Mouse (Mus musculus) cerebellum, adult 9-10 months (tissue): ENCODE measurements around the gene Olfr701.

ENCODE experiments used
- DNase-seq: peaks from one replicate; pipeline ENCODE4 v3.0.0; 2022

Olfr701 gene

DNA sequence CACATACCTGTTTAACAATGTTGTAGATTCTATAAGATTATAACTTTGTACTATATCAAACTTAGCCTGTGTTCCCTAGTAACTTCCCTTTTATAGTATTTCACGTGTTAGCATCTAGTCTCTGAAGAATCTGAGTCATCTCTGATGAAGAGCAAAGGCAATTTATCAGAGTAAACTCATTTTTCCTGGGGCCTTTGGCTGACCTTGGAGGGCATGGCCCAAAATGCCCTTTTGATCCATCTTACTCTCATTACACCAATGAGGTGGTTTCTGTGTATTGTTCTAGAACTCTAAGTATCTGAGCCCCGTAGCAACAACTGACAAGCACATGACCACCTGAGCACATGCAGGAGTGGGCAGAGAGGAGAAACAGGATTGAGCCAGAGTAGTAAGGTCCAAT is at the start of gene Olfr701:
Olfr701 (plus strand) TSS at position 301 of the 400 bp plus-strand sequence.
- no peak for DNase-seq

DNA sequence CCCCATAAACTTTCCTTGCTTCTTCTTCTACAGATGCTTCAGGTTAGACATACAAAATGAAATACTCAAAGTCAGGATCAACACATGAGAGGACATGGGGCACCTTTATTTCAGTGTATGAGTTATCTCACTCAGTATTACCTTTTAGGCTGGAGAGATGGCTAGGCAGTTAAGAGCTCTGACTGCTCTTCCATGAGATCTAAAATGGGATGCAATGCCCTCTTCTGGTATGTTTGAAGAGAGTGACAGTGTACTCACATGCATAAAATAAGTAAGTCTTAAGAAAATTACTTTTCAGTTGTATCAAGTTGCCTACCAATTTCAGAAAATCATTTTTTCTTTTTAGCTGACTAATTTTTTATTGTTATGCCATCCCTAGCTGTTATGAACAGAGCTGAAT is 25.6 kb upstream of the Olfr701 start:
- no peak for DNase-seq

DNA sequence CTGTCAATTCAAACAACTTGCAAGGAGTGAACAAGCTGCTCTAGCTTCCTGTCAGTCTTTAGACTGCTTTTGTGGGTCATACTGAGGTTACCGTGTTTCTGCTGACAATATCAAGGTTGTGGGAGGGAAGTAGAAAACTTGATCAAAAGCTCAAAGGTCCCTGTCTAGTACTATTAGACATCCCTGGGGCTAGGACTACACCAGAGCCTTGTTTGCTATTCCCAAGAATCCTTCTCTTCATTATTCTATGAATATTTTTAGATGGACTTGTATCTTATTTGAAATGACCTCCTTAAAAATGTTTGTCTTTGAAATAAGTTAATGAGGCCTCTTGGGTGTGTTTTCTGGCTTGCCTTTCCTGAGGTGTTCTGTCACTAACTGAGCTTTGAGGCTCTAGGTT is 20.8 kb upstream of the Olfr701 start, which contains the start of gene Olfr699:
Olfr699 (minus strand) TSS at position 101 of the 400 bp plus-strand sequence.
- no peak for DNase-seq

DNA sequence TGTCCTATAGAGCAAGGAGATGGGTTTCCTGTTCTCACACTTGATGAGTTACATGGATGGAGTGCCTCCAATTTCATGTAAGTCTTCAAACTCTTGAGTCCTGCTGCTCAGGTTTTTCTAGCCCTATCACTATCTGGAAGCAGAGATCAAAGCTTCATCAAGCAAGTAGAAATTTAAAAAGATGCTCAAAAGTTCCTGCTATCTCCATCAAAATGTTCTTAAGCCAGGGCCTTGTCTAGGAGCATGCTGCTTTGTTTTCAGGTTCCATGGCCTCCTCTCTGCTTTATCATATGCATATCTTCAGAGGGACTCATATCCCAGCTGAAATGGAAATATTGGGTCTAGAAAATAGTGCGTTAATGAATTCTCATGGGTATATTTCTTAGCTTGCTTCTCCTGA is 5.2 kb upstream of the Olfr701 start, which contains the start of gene Olfr700:
Olfr700 (minus strand) TSS at position 101 of the 400 bp plus-strand sequence.
- DNase-seq: no peak

DNA sequence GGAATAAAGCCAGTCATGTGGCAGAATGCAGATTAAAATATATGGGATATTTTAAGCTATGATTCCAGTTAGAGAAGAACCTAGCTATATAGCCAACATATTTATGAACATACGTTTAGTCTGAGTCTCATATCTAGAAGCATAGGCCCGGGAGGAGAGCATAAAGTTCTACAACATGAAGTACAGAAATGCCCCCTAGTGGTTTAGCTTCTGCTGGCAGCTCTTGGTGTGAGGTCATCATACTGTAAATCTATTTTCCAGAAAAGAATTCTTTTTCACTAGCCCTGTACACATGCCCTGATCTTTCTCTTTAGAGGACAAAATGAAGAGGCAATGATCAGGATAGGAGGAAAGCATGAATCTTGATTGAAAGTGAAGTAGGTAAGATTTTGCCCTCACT is 1.8 kb downstream of the Olfr701 start:
- no peak for DNase-seq

DNA sequence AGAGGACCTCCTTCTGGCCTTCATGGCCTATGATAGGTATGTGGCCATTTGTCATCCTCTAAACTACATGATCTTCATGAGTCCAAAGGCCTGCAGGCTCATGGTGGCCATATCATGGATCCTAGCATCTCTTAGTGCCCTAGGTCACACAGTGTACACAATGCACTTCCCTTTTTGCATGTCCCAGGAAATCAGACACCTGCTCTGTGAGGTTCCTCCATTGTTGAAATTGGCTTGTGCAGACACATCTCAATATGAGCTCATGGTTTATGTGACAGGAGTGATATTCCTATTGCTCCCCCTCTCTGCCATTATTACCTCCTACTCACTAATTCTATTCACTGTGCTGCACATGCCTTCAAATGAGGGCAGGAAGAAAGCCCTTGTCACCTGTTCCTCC is 4.5 kb downstream of the Olfr701 start:
- no peak for DNase-seq

DNA sequence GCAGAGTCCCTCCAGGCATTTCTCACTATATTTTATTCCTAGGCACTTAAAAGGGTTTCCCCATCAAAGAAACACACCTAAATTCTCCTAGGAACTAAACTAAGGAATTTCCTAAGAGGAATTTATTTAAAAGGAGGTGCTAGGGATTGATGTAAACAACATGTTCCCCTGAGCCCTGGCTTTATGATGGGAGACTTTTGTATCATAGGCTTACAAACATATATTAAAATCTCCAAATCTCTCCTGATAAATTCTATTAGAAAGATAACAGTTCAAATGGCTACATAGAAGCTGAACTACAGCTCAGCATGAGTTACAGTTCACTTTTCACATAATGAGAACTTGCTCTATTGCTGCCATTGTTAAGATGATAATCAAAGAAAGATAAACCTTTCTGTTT is 19.9 kb downstream of the Olfr701 start, which contains the start of gene Olfr702:
Olfr702 (minus strand) TSS at position 101 of the 400 bp plus-strand sequence.
- DNase-seq: no peak

DNA sequence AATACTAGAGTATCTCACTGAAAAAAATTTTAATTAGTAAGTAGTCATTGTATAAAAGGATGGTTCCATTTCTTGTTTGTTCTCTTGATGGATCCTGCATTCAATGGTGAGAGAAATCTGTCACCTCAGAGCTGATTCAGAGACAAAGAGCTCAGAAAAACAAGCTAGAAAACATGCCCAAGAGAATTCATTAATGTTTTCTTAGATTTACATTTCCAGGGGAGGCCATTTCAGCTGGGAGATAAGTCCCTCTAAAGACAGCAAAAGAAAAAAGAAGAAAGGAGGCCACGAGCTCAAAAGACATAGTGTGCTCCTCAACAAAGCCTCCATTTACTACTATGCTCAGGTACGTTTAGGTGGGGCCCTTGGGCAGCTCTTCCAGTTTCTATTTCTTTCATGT is 29.1 kb downstream of the Olfr701 start, which contains the start of gene Olfr703:
Olfr703 (plus strand) TSS at position 301 of the 400 bp plus-strand sequence.
- no peak for DNase-seq

DNA sequence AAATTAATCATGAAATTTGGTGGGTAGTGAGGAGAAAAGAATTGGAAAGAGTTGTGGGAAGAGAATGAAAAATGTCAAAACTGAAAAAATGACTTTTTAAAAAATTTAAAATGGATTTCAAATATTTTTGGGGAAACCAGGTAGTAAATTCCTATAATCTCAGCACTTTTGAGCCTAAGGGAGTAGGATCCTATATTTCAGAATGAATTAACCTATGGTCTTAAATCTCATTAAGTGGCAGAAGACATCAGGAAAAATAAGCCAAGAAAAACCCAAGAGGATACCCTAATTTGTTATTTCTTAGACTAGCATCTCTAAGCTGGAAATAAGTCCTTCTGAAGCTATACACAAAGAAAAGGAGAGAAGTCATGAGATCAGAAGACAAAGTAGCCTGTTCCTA is 49.0 kb downstream of the Olfr701 start, which contains the start of gene Olfr704:
Olfr704 (plus strand) TSS at position 301 of the 400 bp plus-strand sequence.
- no peak for DNase-seq
